Mouse (Mus musculus): ENCODE results near the gene Tgfbrap1. TPM values are rescaled to one million over a fixed set of nuclear protein-coding genes. Genes with fewer than 3 reads are reported as not detected.
"Not testable (repeated sequence)": the region's sequence is repeated elsewhere in the genome, so short reads cannot be mapped to it uniquely, and the experiment has no call there.

Gene Tgfbrap1
- 13.2 and 13.6 TPM in 2 replicates for polyA plus RNA-seq (2016; fragmentation: Nextera tagmentation; extraction: Ambion mirVana)

GRCm38 (mm10) chr1:43098031-43098984 lies at the start of gene Tgfbrap1, which contains the start of gene AI597479:
TSS of gene Tgfbrap1 (minus strand) at chr1:43098637.
TSS of gene AI597479 (plus strand) at chr1:43098710.
- 1% methylated on average over 57 of the region's 57 CpGs for WGBS
- Histone ChIP-seq H3K4me1 (peaks cover 20% of the 10 kb centered on the region), H3K9me3 (no peaks in the 10 kb centered on the region), H3K36me3 (replicated peaks) (peaks cover 38% of the 10 kb centered on the region), H3K27me3 (ENCODE audit: poor library complexity, severe bottlenecking) (no peaks in the 10 kb centered on the region), H3K4me3 (peak within 1 kb of the TSS; percentile 89), H3K27ac (peak within 1 kb of the TSS; percentile 97)
- peak; percentile 93 for DNase-seq (ENCODE audit: extremely low spot score, low spot score)

- no peaks in the 10 kb centered on the region for H3K9me3 ChIP-seq
- no peak for DNase-seq (ENCODE audit: extremely low spot score, low spot score)
- H3K36me3 ChIP-seq (replicated peaks), result no peaks in the 10 kb centered on the region
- 85% methylated on average over 2 of the region's 2 CpGs for WGBS
- no peak overlapping the region for H3K27ac ChIP-seq
- H3K4me3 ChIP-seq, result no peak overlapping the region
- no peaks in the 10 kb centered on the region for H3K27me3 ChIP-seq (ENCODE audit: poor library complexity, severe bottlenecking)
- H3K4me1 ChIP-seq, result no peaks in the 10 kb centered on the region
Measured at GRCm38 (mm10) chr1:43147474-43147873, 49.0 kb upstream of the Tgfbrap1 start.

- no peaks in the 10 kb centered on the region for H3K27me3 ChIP-seq (ENCODE audit: poor library complexity, severe bottlenecking)
- no peak for DNase-seq (ENCODE audit: extremely low spot score, low spot score)
- H3K4me3 ChIP-seq, result no peak overlapping the region
- 88% methylated on average over 6 of the region's 6 CpGs for WGBS
- H3K27ac ChIP-seq, result no peak overlapping the region
- no peaks in the 10 kb centered on the region for H3K9me3 ChIP-seq
- no peaks in the 10 kb centered on the region for H3K4me1 ChIP-seq
- no peaks in the 10 kb centered on the region for H3K36me3 ChIP-seq (replicated peaks)
Measured at GRCm38 (mm10) chr1:43145388-43145787, 47.0 kb upstream of the Tgfbrap1 start.

GRCm38 (mm10) chr1:43144338-43144906 lies 46.0 kb upstream of the Tgfbrap1 start:
- Histone ChIP-seq H3K9me3 (no peaks in the 10 kb centered on the region), H3K27ac (no peak overlapping the region), H3K4me3 (no peak overlapping the region), H3K27me3 (ENCODE audit: poor library complexity, severe bottlenecking) (no peaks in the 10 kb centered on the region), H3K4me1 (no peaks in the 10 kb centered on the region), H3K36me3 (replicated peaks) (no peaks in the 10 kb centered on the region)
- DNase-seq (ENCODE audit: extremely low spot score, low spot score), result no peak
- WGBS, result 95% methylated on average over 8 of the region's 8 CpGs

- 95% methylated on average over 4 of the region's 4 CpGs for WGBS
- DNase-seq (ENCODE audit: extremely low spot score, low spot score), result no peak
- no peaks in the 10 kb centered on the region for H3K9me3 ChIP-seq
Measured at GRCm38 (mm10) chr1:43143791-43144190, 45.4 kb upstream of the Tgfbrap1 start.

GRCm38 (mm10) chr1:43143284-43143683 lies 44.8 kb upstream of the Tgfbrap1 start:
- Histone ChIP-seq H3K36me3 (replicated peaks) (no peaks in the 10 kb centered on the region), H3K27ac (no peak overlapping the region), H3K9me3 (no peaks in the 10 kb centered on the region), H3K4me1 (no peaks in the 10 kb centered on the region), H3K4me3 (no peak overlapping the region), H3K27me3 (ENCODE audit: poor library complexity, severe bottlenecking) (no peaks in the 10 kb centered on the region)
- WGBS, result 88% methylated on average over 4 of the region's 4 CpGs
- DNase-seq (ENCODE audit: extremely low spot score, low spot score), result no peak

More at GRCm38 (mm10) chr1:43143791-43144190, 45.4 kb upstream of the Tgfbrap1 start:
- Histone ChIP-seq H3K4me3 (no peak overlapping the region), H3K4me1 (no peaks in the 10 kb centered on the region), H3K36me3 (replicated peaks) (no peaks in the 10 kb centered on the region), H3K27me3 (ENCODE audit: poor library complexity, severe bottlenecking) (no peaks in the 10 kb centered on the region), H3K27ac (no peak overlapping the region)

- DNase-seq (ENCODE audit: extremely low spot score, low spot score), result no peak
- Histone ChIP-seq H3K27me3 (ENCODE audit: poor library complexity, severe bottlenecking) (no peaks in the 10 kb centered on the region), H3K9me3 (no peaks in the 10 kb centered on the region), H3K27ac (no peak overlapping the region), H3K4me1 (no peaks in the 10 kb centered on the region), H3K4me3 (no peak overlapping the region), H3K36me3 (replicated peaks) (no peaks in the 10 kb centered on the region)
- WGBS, result 92% methylated on average over 6 of the region's 6 CpGs
Measured at GRCm38 (mm10) chr1:43142849-43143248, 44.4 kb upstream of the Tgfbrap1 start.

GRCm38 (mm10) chr1:43141555-43141961 lies 43.1 kb upstream of the Tgfbrap1 start:
- WGBS, result 90% methylated on average over 11 of the region's 11 CpGs
- Histone ChIP-seq H3K36me3 (replicated peaks) (no peaks in the 10 kb centered on the region), H3K27me3 (ENCODE audit: poor library complexity, severe bottlenecking) (no peaks in the 10 kb centered on the region)

GRCm38 (mm10) chr1:43139587-43140266 lies 41.3 kb upstream of the Tgfbrap1 start:
- peak; percentile 91 for DNase-seq (ENCODE audit: extremely low spot score, low spot score)
- Histone ChIP-seq H3K4me3 (no peak overlapping the region), H3K27ac (no peak overlapping the region), H3K36me3 (replicated peaks) (no peaks in the 10 kb centered on the region), H3K27me3 (ENCODE audit: poor library complexity, severe bottlenecking) (no peaks in the 10 kb centered on the region), H3K9me3 (no peaks in the 10 kb centered on the region), H3K4me1 (no peaks in the 10 kb centered on the region)
- WGBS, result 53% methylated on average over 8 of the region's 8 CpGs

More at GRCm38 (mm10) chr1:43141555-43141961, 43.1 kb upstream of the Tgfbrap1 start:
- Histone ChIP-seq H3K4me3 (no peak overlapping the region), H3K9me3 (no peaks in the 10 kb centered on the region), H3K27ac (no peak overlapping the region), H3K4me1 (no peaks in the 10 kb centered on the region)
- no peak for DNase-seq (ENCODE audit: extremely low spot score, low spot score)

- no peaks in the 10 kb centered on the region for H3K36me3 ChIP-seq (replicated peaks)
- no peak overlapping the region for H3K4me3 ChIP-seq
- no peak for DNase-seq (ENCODE audit: extremely low spot score, low spot score)
- H3K27me3 ChIP-seq (ENCODE audit: poor library complexity, severe bottlenecking), result no peaks in the 10 kb centered on the region
- no peaks in the 10 kb centered on the region for H3K9me3 ChIP-seq
- H3K4me1 ChIP-seq, result no peaks in the 10 kb centered on the region
- 81% methylated on average over 15 of the region's 15 CpGs for WGBS
- H3K27ac ChIP-seq, result no peak overlapping the region
Measured at GRCm38 (mm10) chr1:43138268-43138812, 39.9 kb upstream of the Tgfbrap1 start.

GRCm38 (mm10) chr1:43137334-43137733 lies 38.9 kb upstream of the Tgfbrap1 start:
- Histone ChIP-seq H3K27ac (no peak overlapping the region), H3K36me3 (replicated peaks) (no peaks in the 10 kb centered on the region), H3K4me1 (no peaks in the 10 kb centered on the region), H3K9me3 (no peaks in the 10 kb centered on the region), H3K4me3 (no peak overlapping the region), H3K27me3 (ENCODE audit: poor library complexity, severe bottlenecking) (no peaks in the 10 kb centered on the region)
- WGBS, result 89% methylated on average over 5 of the region's 5 CpGs
- no peak for DNase-seq (ENCODE audit: extremely low spot score, low spot score)

- DNase-seq (ENCODE audit: extremely low spot score, low spot score); H3K4me3 ChIP-seq; H3K36me3 ChIP-seq (replicated peaks); H3K9me3 ChIP-seq; H3K27ac ChIP-seq; H3K4me1 ChIP-seq; H3K27me3 ChIP-seq (ENCODE audit: poor library complexity, severe bottlenecking): not testable (repeated sequence)
- 80% methylated on average over 2 of the region's 2 CpGs for WGBS
Measured at GRCm38 (mm10) chr1:43136488-43137029, 38.1 kb upstream of the Tgfbrap1 start.
